Mouse (Mus musculus) megakaryocyte progenitor cell, adult 5-6 weeks (primary cell): ENCODE measurements around the gene Sall4. TPM values are rescaled to one million over a fixed set of nuclear protein-coding genes. Genes with fewer than 3 reads are reported as not detected.

Source experiments
- total RNA-seq, 2 experiments: library from RNA; stranded (forward) in 1 of 2; stranded (reverse) in 1 of 2; fragments of 157-497, 149-512 nt in 1 of 2; fragments of 200-1000 nt in 1 of 2; gene quantifications; 2 replicates each; pipeline versions ENCODE4 v1.2.3 to v1.2.4; 2015 to 2017

The Sall4 gene
- total RNA-seq, 2 experiments from 2014 or later, result not detected

Other genes starting within 250 kb of the Sall4 start
- gene Nfatc2, start 166.3 kb downstream of the Sall4 start, total RNA-seq (2015), result 1.7 TPM in 2 replicates
- gene Nfatc2, start 166.3 kb downstream of the Sall4 start, total RNA-seq (2017), result 0.17 and 0.47 TPM in 2 replicates
- 0.15 and 0.22 TPM in 2 replicates for gene Atp9a, start 25.5 kb downstream of the Sall4 start, total RNA-seq (2015)
- gene Atp9a, start 25.5 kb downstream of the Sall4 start, total RNA-seq (2017), result 0.27 and 0.42 TPM in 2 replicates
- 14.7 and 19.0 TPM in 2 replicates for gene Zfp64, start 187.6 kb upstream of the Sall4 start, total RNA-seq (2015)
- gene Zfp64, start 187.6 kb upstream of the Sall4 start, total RNA-seq (2017), result 32.4 and 33.5 TPM in 2 replicates